Mouse (Mus musculus) T-cell, adult 2 months (primary cell): ENCODE measurements around the gene Ostf1.
"Not testable (repeated sequence)": the region's sequence is repeated elsewhere in the genome, so short reads cannot be mapped to it uniquely, and the experiment has no call there.

Experiments
- DNase-seq: peaks from one replicate; pipeline ENCODE4 v3.0.0; 2022; ENCODE audit warnings: low spot score

Gene Ostf1

GRCm38 (mm10) chr19:18598265-18598926 is 33.2 kb downstream of the Ostf1 start:
- DNase-seq = no peak

GRCm38 (mm10) chr19:18597772-18598171 is 33.9 kb downstream of the Ostf1 start:
- no peak for DNase-seq

- no peak for DNase-seq
Observed at GRCm38 (mm10) chr19:18596876-18597275, 34.7 kb downstream of the Ostf1 start.

- no peak for DNase-seq
Observed at GRCm38 (mm10) chr19:18593722-18594121, 37.9 kb downstream of the Ostf1 start.

GRCm38 (mm10) chr19:18592919-18593318 is 38.7 kb downstream of the Ostf1 start:
- no peak for DNase-seq

- DNase-seq = peak; percentile 55
Observed at GRCm38 (mm10) chr19:18590942-18591354, 40.7 kb downstream of the Ostf1 start.

GRCm38 (mm10) chr19:18590234-18590633 is 41.4 kb downstream of the Ostf1 start:
- DNase-seq = no peak

- no peak for DNase-seq
Observed at GRCm38 (mm10) chr19:18589276-18589675, 42.3 kb downstream of the Ostf1 start.

- not testable (repeated sequence) for DNase-seq
Observed at GRCm38 (mm10) chr19:18588801-18589200, 42.8 kb downstream of the Ostf1 start.

GRCm38 (mm10) chr19:18588243-18588642 is 43.4 kb downstream of the Ostf1 start:
- peak; percentile 26 for DNase-seq

- no peak for DNase-seq
Observed at GRCm38 (mm10) chr19:18587118-18587517, 44.5 kb downstream of the Ostf1 start.

- DNase-seq = no peak
Observed at GRCm38 (mm10) chr19:18584621-18585020, 47.0 kb downstream of the Ostf1 start.

GRCm38 (mm10) chr19:18583706-18584105 is 47.9 kb downstream of the Ostf1 start:
- no peak for DNase-seq

- no peak for DNase-seq
Observed at GRCm38 (mm10) chr19:18582887-18583286, 48.7 kb downstream of the Ostf1 start.

GRCm38 (mm10) chr19:18582226-18582625 is 49.4 kb downstream of the Ostf1 start:
- no peak for DNase-seq

- DNase-seq = no peak
Observed at GRCm38 (mm10) chr19:18581046-18581445, 50.6 kb downstream of the Ostf1 start.

- no peak for DNase-seq
Observed at GRCm38 (mm10) chr19:18579012-18579358, 52.6 kb downstream of the Ostf1 start.

- no peak for DNase-seq
Observed at GRCm38 (mm10) chr19:18578216-18579011, 53.2 kb downstream of the Ostf1 start.

- DNase-seq = no peak
Observed at GRCm38 (mm10) chr19:18577348-18577747, 54.3 kb downstream of the Ostf1 start.

GRCm38 (mm10) chr19:18575891-18576290 is 55.7 kb downstream of the Ostf1 start:
- no peak for DNase-seq

- DNase-seq = no peak
Observed at GRCm38 (mm10) chr19:18573907-18574306, 57.7 kb downstream of the Ostf1 start.

- no peak for DNase-seq
Observed at GRCm38 (mm10) chr19:18573443-18573842, 58.2 kb downstream of the Ostf1 start.

- DNase-seq = no peak
Observed at GRCm38 (mm10) chr19:18569496-18569895, 62.1 kb downstream of the Ostf1 start.
